Mouse (Mus musculus) ES-E14 (cell line): ENCODE measurements around the gene Mthfd1l.

Experiments
- CHD2 ChIP-seq: IDR thresholded peaks from 2 replicates; pipeline ENCODE4 v1.6.1; 2014; ENCODE audit warnings: mild to moderate bottlenecking, low read depth, low read length, inconsistent platforms
- HCFC1 ChIP-seq: IDR thresholded peaks from 2 replicates; pipeline ENCODE4 v1.6.1; 2012; ENCODE audit warnings: low read length, inconsistent platforms, borderline replicate concordance; ENCODE audit not compliant: insufficient read depth
- ZC3H11A ChIP-seq: IDR thresholded peaks from 2 replicates; pipeline ENCODE4 v1.6.1; 2012; ENCODE audit warnings: low read depth, mild to moderate bottlenecking, inconsistent platforms, low read length, borderline replicate concordance
- ZNF384 ChIP-seq: IDR thresholded peaks from 2 replicates; pipeline ENCODE4 v1.6.1; 2012; ENCODE audit warnings: low read depth, low read length, inconsistent platforms

DNA sequence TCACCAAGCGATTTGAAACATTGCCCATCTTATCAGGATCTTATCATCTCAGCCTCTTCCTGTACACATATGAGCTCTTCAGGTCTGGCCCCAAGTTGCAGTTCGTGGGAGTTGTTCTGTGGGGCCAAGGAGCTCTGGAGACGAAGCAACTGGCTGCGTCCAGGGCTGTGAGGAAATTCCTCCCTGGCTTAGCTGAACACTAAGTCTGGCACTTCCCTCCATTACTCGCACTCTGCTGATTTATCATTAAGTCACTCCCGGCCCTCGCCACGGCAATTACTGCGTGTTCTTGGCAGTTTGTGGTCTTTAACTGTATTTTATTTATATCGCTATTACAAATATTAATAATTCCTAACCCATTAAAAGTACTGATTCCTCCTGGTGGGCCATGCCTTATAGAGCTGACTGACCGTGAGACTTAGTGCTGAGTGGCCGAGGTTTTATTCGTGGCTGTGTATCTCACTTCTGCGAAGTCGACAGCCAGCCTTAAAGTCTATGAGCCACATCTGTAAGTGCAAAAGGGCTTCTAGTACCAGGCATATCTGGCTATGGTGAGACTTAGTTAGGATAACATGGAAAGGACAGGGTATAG is 56.0 kb downstream of the Mthfd1l start:
- TF ChIP-seq ZNF384 (no peak), CHD2 (no peak), HCFC1 (no peak), ZC3H11A (no peak)
